Mouse (Mus musculus) regulatory T cell (primary cell): ENCODE results near the gene Fyb.

ENCODE experiments used
- in situ Hi-C: fragments of 300-600 bp; cut with MboI, MseI; formaldehyde crosslinking; loops from one replicate; pipeline ENCODE4 v1.15.1; 2025; ENCODE audit warnings: high pct_unique_total_duplicates

The Fyb gene

GRCm38 (mm10) chr15:6522653-6523167 lies at the start of gene Fyb:
Fyb (plus strand) TSS chr15:6522853.
- in situ Hi-C loops: no loop called here

- in situ Hi-C loops: no loop called here
Observed at GRCm38 (mm10) chr15:6483561-6483960, 39.1 kb upstream of the Fyb start.

GRCm38 (mm10) chr15:6492386-6492785 lies 30.3 kb upstream of the Fyb start:
- in situ Hi-C loops: no loop called here

- in situ Hi-C loops: no loop called here
Observed at GRCm38 (mm10) chr15:6498396-6499070, 24.1 kb upstream of the Fyb start.

- in situ Hi-C loops: no loop called here
Observed at GRCm38 (mm10) chr15:6500787-6501186, 21.9 kb upstream of the Fyb start.

- in situ Hi-C loops: no loop called here
Observed at GRCm38 (mm10) chr15:6517525-6517924, 5.1 kb upstream of the Fyb start.

- in situ Hi-C loops: no loop called here
Observed at GRCm38 (mm10) chr15:6519417-6520255, 3.0 kb upstream of the Fyb start.

GRCm38 (mm10) chr15:6520505-6521155 lies 2.0 kb upstream of the Fyb start:
- in situ Hi-C loops: no loop called here

GRCm38 (mm10) chr15:6524801-6525200 lies 2.1 kb downstream of the Fyb start:
- in situ Hi-C loops: loop anchor here (5.0 kb wide), 1 partner anchor 42 kb away; no protein-coding TSS in a partner anchor

- in situ Hi-C loops: loop anchor here (5.0 kb wide), 1 partner anchor 42 kb away; no protein-coding TSS in a partner anchor
Observed at GRCm38 (mm10) chr15:6525386-6525785, 2.7 kb downstream of the Fyb start.

GRCm38 (mm10) chr15:6533858-6534343 lies 11.2 kb downstream of the Fyb start:
- in situ Hi-C loops: no loop called here

GRCm38 (mm10) chr15:6534592-6534991 lies 11.9 kb downstream of the Fyb start:
- in situ Hi-C loops: no loop called here

- in situ Hi-C loops: no loop called here
Observed at GRCm38 (mm10) chr15:6539639-6540338, 17.1 kb downstream of the Fyb start.

- in situ Hi-C loops: no loop called here
Observed at GRCm38 (mm10) chr15:6548911-6549310, 26.3 kb downstream of the Fyb start.

- in situ Hi-C loops: no loop called here
Observed at GRCm38 (mm10) chr15:6551875-6552274, 29.2 kb downstream of the Fyb start.

GRCm38 (mm10) chr15:6554742-6555141 lies 32.1 kb downstream of the Fyb start:
- in situ Hi-C loops: no loop called here

- in situ Hi-C loops: no loop called here
Observed at GRCm38 (mm10) chr15:6555536-6555935, 32.9 kb downstream of the Fyb start.

GRCm38 (mm10) chr15:6556272-6556671 lies 33.6 kb downstream of the Fyb start:
- in situ Hi-C loops: no loop called here

GRCm38 (mm10) chr15:6556911-6557310 lies 34.3 kb downstream of the Fyb start:
- in situ Hi-C loops: no loop called here

- in situ Hi-C loops: no loop called here
Observed at GRCm38 (mm10) chr15:6557552-6557951, 34.9 kb downstream of the Fyb start.

GRCm38 (mm10) chr15:6559188-6559587 lies 36.5 kb downstream of the Fyb start:
- in situ Hi-C loops: no loop called here
